Mouse (Mus musculus) intestine, embryonic 14.5 days (tissue): ENCODE results near the gene Rxfp3. TPM values are rescaled to one million over a fixed set of nuclear protein-coding genes. Genes with fewer than 3 reads are reported as not detected.
"Not testable (repeated sequence)": the region's sequence is repeated elsewhere in the genome, so short reads cannot be mapped to it uniquely, and the experiment has no call there.

Experiments used
- ATAC-seq: fragments of 200-750 bp; cut with Nextera tagmentation; replicated peaks from 2 replicates; pipeline ENCODE4 v1.8.0; 2017; ENCODE audit warnings: low read depth, moderate number of reproducible peaks, moderate TSS enrichment, moderate library complexity; ENCODE audit not compliant: low FRiP score, low TSS enrichment
- DNase-seq: peaks from one replicate; pipeline ENCODE4 v3.0.0-alpha.2; 2018; ENCODE audit warnings: low spot score
- H3K27ac ChIP-seq: fragments of 300-500 bp; sonication (generic); 2 replicates; pipeline ENCODE4 v1.5.1; 2014; ENCODE audit warnings: low read depth, mild to moderate bottlenecking, control low read depth
- H3K27me3 ChIP-seq: fragments of 300-500 bp; sonication (generic); replicated peaks from 2 replicates; pipeline ENCODE4 v1.6.1; 2014; ENCODE audit warnings: low read length, control low read depth; ENCODE audit not compliant: control insufficient read depth, insufficient read depth
- H3K36me3 ChIP-seq: fragments of 300-500 bp; sonication (generic); 2 replicates; pipeline ENCODE4 v1.6.1; 2014; ENCODE audit warnings: low read length, control low read depth; ENCODE audit not compliant: control insufficient read depth, insufficient read depth
- H3K4me1 ChIP-seq: fragments of 300-500 bp; sonication (generic); replicated peaks from 2 replicates; pipeline ENCODE4 v1.6.1; 2014; ENCODE audit warnings: low read length, control low read depth, mixed read lengths; ENCODE audit not compliant: control insufficient read depth, insufficient read depth
- H3K4me2 ChIP-seq: fragments of 300-500 bp; sonication (generic); 2 replicates; pipeline ENCODE4 v1.6.1; 2014; ENCODE audit warnings: low read length
- H3K4me3 ChIP-seq: fragments of 300-500 bp; sonication (generic); 2 replicates; pipeline ENCODE4 v1.5.1; 2014; ENCODE audit warnings: low read depth, low read length, control low read depth, mixed read lengths
- H3K9ac ChIP-seq: fragments of 300-500 bp; sonication (generic); 2 replicates; pipeline ENCODE4 v1.6.1; 2014; ENCODE audit warnings: mild to moderate bottlenecking, low read length
- H3K9me3 ChIP-seq: fragments of 300-500 bp; sonication (generic); 2 replicates; pipeline ENCODE4 v1.6.1; 2016; ENCODE audit warnings: low read length, control low read depth; ENCODE audit not compliant: control insufficient read depth
- WGBS: fragments of 180-500 bp; shearing (Covaris S2); extraction: QIAGEN DNeasy Blood & Tissue Kit; methylation state at CpG from one replicate; pipeline ENCODE4 v1.1.7; 2014; 5-methylcytosine and 5-hydroxymethylcytosine counted together
- polyA plus RNA-seq: library from polyadenylated mRNA; unstranded; fragments of >200 nt; fragmentation: Nextera tagmentation; extraction: Ambion mirVana; gene quantifications from 2 replicates; pipeline ENCODE4 v1.2.1, GENCODE M21; 2014

Gene Rxfp3
- polyA plus RNA-seq, 1 experiment from 2014 or later: not detected

- 76% methylated on average over 11 of the region's 11 CpGs for WGBS
- Histone ChIP-seq H3K9ac (no peak overlapping the region), H3K27ac (no peak overlapping the region), H3K9me3 (no peaks in the 10 kb centered on the region), H3K4me1 (no peaks in the 10 kb centered on the region), H3K36me3 (no peaks in the 10 kb centered on the region), H3K4me3 (no peak overlapping the region), H3K27me3 (no peaks in the 10 kb centered on the region), H3K4me2 (no peak overlapping the region)
- DNase-seq: no peak
- no peak for ATAC-seq
Measured at GRCm38 (mm10) chr15:11010976-11011548, 26.7 kb downstream of the Rxfp3 start.

GRCm38 (mm10) chr15:11008756-11009155 is 29.0 kb downstream of the Rxfp3 start:
- Histone ChIP-seq H3K4me2 (no peak overlapping the region), H3K9me3 (no peaks in the 10 kb centered on the region), H3K36me3 (no peaks in the 10 kb centered on the region), H3K27me3 (no peaks in the 10 kb centered on the region), H3K27ac (no peak overlapping the region), H3K9ac (no peak overlapping the region), H3K4me3 (no peak overlapping the region), H3K4me1 (no peaks in the 10 kb centered on the region)
- DNase-seq: no peak
- no peak for ATAC-seq
- 25% methylated on average over 5 of the region's 5 CpGs for WGBS

DNA sequence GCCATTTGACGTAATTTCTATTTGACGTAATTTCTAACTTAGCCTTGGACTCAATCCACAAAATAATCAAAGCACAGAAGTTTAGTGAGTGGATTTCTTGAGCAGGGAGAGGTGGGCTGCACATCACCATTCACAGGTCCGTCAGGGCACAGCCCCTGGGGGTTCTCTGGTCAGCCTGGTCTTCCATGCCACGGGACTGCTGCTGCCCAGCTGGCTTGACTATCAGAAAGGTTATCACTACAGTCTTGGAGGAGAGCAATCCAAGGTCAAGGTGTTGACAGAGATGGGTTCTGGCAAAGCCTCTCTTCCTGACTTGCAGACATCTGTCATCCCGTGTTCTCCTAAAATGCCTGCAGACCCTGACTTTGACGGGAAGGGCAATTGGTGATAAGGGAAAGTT is 33.1 kb downstream of the Rxfp3 start:
- Histone ChIP-seq H3K9ac (no peak overlapping the region), H3K27ac (no peak overlapping the region), H3K4me2 (no peak overlapping the region), H3K27me3 (no peaks in the 10 kb centered on the region), H3K36me3 (no peaks in the 10 kb centered on the region), H3K4me1 (no peaks in the 10 kb centered on the region), H3K9me3 (no peaks in the 10 kb centered on the region), H3K4me3 (no peak overlapping the region)
- 65% methylated on average over 6 of the region's 6 CpGs for WGBS
- no peak for ATAC-seq
- no peak for DNase-seq

- Histone ChIP-seq H3K27me3 (no peaks in the 10 kb centered on the region), H3K4me3 (no peak overlapping the region), H3K4me2 (no peak overlapping the region), H3K27ac (no peak overlapping the region), H3K9ac (no peak overlapping the region), H3K4me1 (no peaks in the 10 kb centered on the region), H3K9me3 (no peaks in the 10 kb centered on the region), H3K36me3 (no peaks in the 10 kb centered on the region)
- ATAC-seq (no peak), DNase-seq (no peak)
- WGBS: 86% methylated on average over 4 of the region's 4 CpGs
Measured at GRCm38 (mm10) chr15:11003791-11004190, 34.0 kb downstream of the Rxfp3 start.

GRCm38 (mm10) chr15:11000421-11000820 is 37.4 kb downstream of the Rxfp3 start, which contains the start of gene Slc45a2:
TSS of gene Slc45a2 (plus strand) at chr15:11000721.
- 64% methylated on average over 7 of the region's 7 CpGs for WGBS
- Histone ChIP-seq H3K27ac (no peak within 1 kb of the TSS), H3K4me1 (no peaks in the 10 kb centered on the region), H3K36me3 (no peaks in the 10 kb centered on the region), H3K4me2 (no peak within 1 kb of the TSS), H3K9ac (no peak within 1 kb of the TSS), H3K27me3 (no peaks in the 10 kb centered on the region), H3K4me3 (no peak within 1 kb of the TSS), H3K9me3 (no peaks in the 10 kb centered on the region)
- DNase-seq (no peak), ATAC-seq (no peak)

DNA sequence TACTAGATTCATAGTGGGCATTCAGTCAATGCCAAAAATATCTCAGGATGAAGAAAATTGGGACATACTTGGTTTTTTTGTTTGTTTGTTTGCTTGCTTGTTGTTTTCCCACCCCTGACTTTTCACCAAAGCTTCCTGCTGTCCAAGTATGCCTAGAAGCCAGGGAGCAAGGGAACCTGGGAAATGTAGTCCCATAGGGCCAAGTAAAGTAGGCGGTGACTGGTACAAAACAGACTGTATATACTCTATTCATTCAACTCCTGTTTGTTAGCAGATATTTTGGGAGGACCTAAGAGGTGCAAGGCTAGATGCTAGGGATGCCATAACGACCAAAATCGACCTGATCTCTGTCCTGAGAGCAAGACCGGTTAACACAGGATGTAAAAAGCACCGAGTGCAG is 38.0 kb downstream of the Rxfp3 start:
- no peaks in the 10 kb centered on the region for H3K9me3 ChIP-seq

DNA sequence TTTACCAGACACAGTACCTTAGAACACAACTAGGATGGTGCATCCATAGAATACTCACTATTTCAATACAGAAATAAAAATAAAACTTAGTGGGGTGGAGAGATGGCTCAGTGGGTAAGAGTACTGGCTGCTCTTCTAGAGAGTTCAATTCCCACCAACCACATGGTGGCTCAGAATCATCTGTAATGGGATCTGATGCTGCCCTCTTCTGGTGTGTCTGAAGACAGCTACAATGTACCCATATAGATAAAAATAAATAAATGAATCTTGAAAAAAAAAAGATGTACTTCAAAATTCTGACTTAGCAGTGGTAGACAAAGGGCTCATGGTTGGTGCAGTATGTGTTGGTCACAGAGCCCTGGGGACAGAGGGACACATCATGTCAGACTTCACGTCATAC is 46.2 kb downstream of the Rxfp3 start:
- H3K4me2 ChIP-seq: no peak overlapping the region
- WGBS: 84% methylated on average over 1 of the region's 1 CpGs
- no peak overlapping the region for H3K9ac ChIP-seq
- no peaks in the 10 kb centered on the region for H3K27me3 ChIP-seq
- H3K27ac ChIP-seq: no peak overlapping the region
- H3K4me3 ChIP-seq: no peak overlapping the region
- DNase-seq: no peak
- peaks cover 18% of the 10 kb centered on the region for H3K36me3 ChIP-seq
- no peaks in the 10 kb centered on the region for H3K9me3 ChIP-seq
- ATAC-seq: no peak
- no peaks in the 10 kb centered on the region for H3K4me1 ChIP-seq

More for the DNA sequence above, 38.0 kb downstream of the Rxfp3 start:
- H3K27ac ChIP-seq: no peak overlapping the region
- H3K9ac ChIP-seq: no peak overlapping the region
- no peaks in the 10 kb centered on the region for H3K4me1 ChIP-seq
- ATAC-seq (no peak), DNase-seq (no peak)
- peaks cover 5% of the 10 kb centered on the region; the same call in 1 of the 2 replicates for H3K36me3 ChIP-seq
- 57% methylated on average over 5 of the region's 5 CpGs for WGBS
- H3K4me2 ChIP-seq: no peak overlapping the region
- H3K4me3 ChIP-seq: no peak overlapping the region
- no peaks in the 10 kb centered on the region for H3K27me3 ChIP-seq

- H3K36me3 ChIP-seq: peaks cover 18% of the 10 kb centered on the region
- DNase-seq: no peak
- H3K4me1 ChIP-seq: no peaks in the 10 kb centered on the region
- H3K9ac ChIP-seq: no peak overlapping the region
- H3K4me2 ChIP-seq: no peak overlapping the region
- no peaks in the 10 kb centered on the region for H3K27me3 ChIP-seq
- no peak overlapping the region for H3K27ac ChIP-seq
- 66% methylated on average over 2 of the region's 2 CpGs for WGBS
- no peak overlapping the region for H3K4me3 ChIP-seq
- no peaks in the 10 kb centered on the region for H3K9me3 ChIP-seq
- ATAC-seq: no peak
Measured at GRCm38 (mm10) chr15:10990411-10990810, 47.4 kb downstream of the Rxfp3 start.

DNA sequence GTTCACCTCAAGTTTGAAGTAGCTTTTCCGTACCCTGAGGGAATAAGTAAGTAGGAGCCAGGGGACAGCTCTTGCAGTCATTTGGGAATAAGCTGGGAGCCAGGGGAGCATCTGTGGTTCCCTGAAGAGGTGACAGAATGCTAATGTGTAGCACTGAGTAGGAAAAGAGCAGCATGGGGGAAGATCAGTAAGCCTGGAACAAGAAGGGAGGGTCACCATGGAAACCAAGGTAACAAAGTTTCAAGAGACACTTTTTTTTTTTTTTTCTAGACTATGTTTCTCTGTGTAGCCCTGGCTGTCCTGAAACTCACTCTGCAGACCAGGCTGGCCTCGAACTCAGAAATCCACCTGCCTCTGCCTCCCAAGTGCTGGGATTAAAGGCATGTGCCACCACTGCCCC is 51.3 kb downstream of the Rxfp3 start:
- H3K9ac ChIP-seq, ATAC-seq, DNase-seq, H3K9me3 ChIP-seq, H3K4me3 ChIP-seq, H3K27me3 ChIP-seq, H3K4me2 ChIP-seq: not testable (repeated sequence)
- 85% methylated on average over 2 of the region's 2 CpGs for WGBS
- peaks cover 12% of the 10 kb centered on the region; the same call in 1 of the 2 replicates for H3K4me1 ChIP-seq
- peaks cover 11% of the 10 kb centered on the region; the same call in 1 of the 2 replicates for H3K36me3 ChIP-seq
- peak overlapping the region; percentile 27 for H3K27ac ChIP-seq
